11 mouse cellular contexts compared by ENCODE assay signal in genomic region chr16:89958982-89959381, GRCm38 (mm10).
DNase-seq lines count a peak whose midpoint lies in the region; ATAC-seq and TF ChIP-seq lines count a peak whose summit lies in the region.
"Had no signal": no experiment of that assay in that cellular context is flagged by ENCODE, and none has a peak within 500 bp of the region (broad histone marks: within the 10 kb centered on the region; RNA-seq: fewer than 3 reads in every experiment).

No protein-coding gene starts in this region.

- peak overlapping the region; percentile 24; the same call in 1 of the 2 replicates for H3K4me2 ChIP-seq in heart, embryonic 16.5 days (ENCODE audit: low read depth, low read length)
- peak overlapping the region; percentile 66 for H3K4me2 ChIP-seq in embryonic facial prominence, embryonic 15.5 days (replicated peaks)
- H3K4me2 ChIP-seq in limb, embryonic 14.5 days (replicated peaks; ENCODE audit: low read depth, low read length, severe bottlenecking) = peak overlapping the region; percentile 85

- ATAC-seq in heart, embryonic 16.5 days (replicated peaks; ENCODE audit: extremely low read depth, insufficient read depth, low FRiP score) = no peak
- no peak for ATAC-seq in embryonic facial prominence, embryonic 15.5 days (ENCODE audit: insufficient number of reproducible peaks, low FRiP score, low TSS enrichment, low read depth)
- ATAC-seq in limb, embryonic 14.5 days (ENCODE audit: low FRiP score, low read depth) = no peak

- intact Hi-C loops in heart, postnatal 10 days (cut with DNase I) = no loop called here

- no peak for TF ChIP-seq POLR2A in limb, embryonic 14.5 days (IDR thresholded peaks at IDR 0.05; ENCODE audit: borderline replicate concordance, extremely low read depth, insufficient read depth, insufficient read length)

- H3K9me3 ChIP-seq in heart, embryonic 16.5 days (replicated peaks; ENCODE audit: control insufficient read depth, low read length) = no peaks in the 10 kb centered on the region
- H3K9me3 ChIP-seq in embryonic facial prominence, embryonic 15.5 days (replicated peaks) = no peaks in the 10 kb centered on the region
- no peaks in the 10 kb centered on the region for H3K9me3 ChIP-seq in limb, embryonic 14.5 days (ENCODE audit: control insufficient read depth, low read length)

- 33% methylated on average over 12 of the region's 12 CpGs for WGBS in heart, embryonic 16.5 days
- WGBS in embryonic facial prominence, embryonic 15.5 days = 41% methylated on average over 12 of the region's 12 CpGs
- WGBS in limb, embryonic 14.5 days = 14% methylated on average over 12 of the region's 12 CpGs

- no peak overlapping the region for H3K9ac ChIP-seq in heart, embryonic 16.5 days (ENCODE audit: low read length)
- no peak overlapping the region for H3K9ac ChIP-seq in embryonic facial prominence, embryonic 15.5 days
- no peak overlapping the region for H3K9ac ChIP-seq in limb, embryonic 14.5 days (ENCODE audit: low read depth, low read length, severe bottlenecking)
- H3K9ac ChIP-seq: liver, embryonic 14.5 days had no signal

- DNase-seq in heart, postnatal 10 days = no peak
- DNase-seq in cerebellum, adult 11-12 months = peak; percentile 88
- no peak for DNase-seq in limb, embryonic 14.5 days (ENCODE audit: low spot score)
- no peak for DNase-seq in left cerebral cortex, adult 8-10 months (ENCODE audit: low spot score in 2 of 2)
- DNase-seq in adrenal gland, adult 18-20 months (ENCODE audit: low spot score in 2 of 2) = no peak
- DNase-seq in thymus, postnatal 4 days = no peak
- DNase-seq: gastrocnemius, postnatal 10 days; spleen, adult 18-20 months had no signal

- H3K4me1 ChIP-seq in heart, embryonic 16.5 days (ENCODE audit: control insufficient read depth, insufficient read depth, low read length) = peaks cover 12% of the 10 kb centered on the region
- H3K4me1 ChIP-seq in embryonic facial prominence, embryonic 15.5 days = peaks cover 42% of the 10 kb centered on the region
- H3K4me1 ChIP-seq in limb, embryonic 14.5 days (ENCODE audit: control insufficient read depth, insufficient read depth, low read length) = peaks cover 32% of the 10 kb centered on the region

- peaks cover 2% of the 10 kb centered on the region; the same call in 1 of the 2 replicates for H3K36me3 ChIP-seq in heart, embryonic 16.5 days (ENCODE audit: control insufficient read depth, insufficient read depth)
- H3K36me3 ChIP-seq in embryonic facial prominence, embryonic 15.5 days = peaks cover 3% of the 10 kb centered on the region; the same call in 1 of the 2 replicates
- H3K36me3 ChIP-seq in limb, embryonic 14.5 days (ENCODE audit: control insufficient read depth, insufficient read depth, low read length) = no peaks in the 10 kb centered on the region

- H3K4me3 ChIP-seq in heart, embryonic 16.5 days (ENCODE audit: low read length) = no peak overlapping the region
- H3K4me3 ChIP-seq in embryonic facial prominence, embryonic 15.5 days (replicated peaks) = peak overlapping the region; percentile 51
- peak overlapping the region; percentile 46 for H3K4me3 ChIP-seq in limb, embryonic 14.5 days (replicated peaks; ENCODE audit: low read length)

- 0 out of 2 replicates have a peak, but pooled peaks cover 7% of the 10 kb centered on the region for H3K27me3 ChIP-seq in heart, embryonic 16.5 days (ENCODE audit: control insufficient read depth, insufficient read depth, low read length)
- H3K27me3 ChIP-seq in embryonic facial prominence, embryonic 15.5 days = no peaks in the 10 kb centered on the region
- no peaks in the 10 kb centered on the region for H3K27me3 ChIP-seq in limb, embryonic 14.5 days (ENCODE audit: control insufficient read depth, insufficient read depth, low read length)

- H3K27ac ChIP-seq in heart, embryonic 16.5 days (ENCODE audit: low read length) = no peak overlapping the region
- peak overlapping the region; percentile 84; the same call in 1 of the 2 replicates for H3K27ac ChIP-seq in embryonic facial prominence, embryonic 15.5 days (replicated peaks)
- no peak overlapping the region for H3K27ac ChIP-seq in limb, embryonic 14.5 days (replicated peaks; ENCODE audit: low read depth, low read length)
- H3K27ac ChIP-seq: liver, embryonic 14.5 days had no signal

Comparison
In these comparisons a context has a peak if more than half of its experiments do, and no peak if none do; other contexts are left out.
1. H3K4me2 ChIP-seq: peak in every context shown above with its lines; median percentile 85 in limb, embryonic 14.5 days; 66 in embryonic facial prominence, embryonic 15.5 days; 24 in heart, embryonic 16.5 days.